Mouse (Mus musculus) small intestine, adult 2 months (tissue): ENCODE results near the gene Plscr3. TPM values are rescaled to one million over a fixed set of nuclear protein-coding genes. Genes with fewer than 3 reads are reported as not detected.
A peak's percentile ranks its signal among the peaks of the same experiment; 100 is the strongest.

ENCODE experiments used
- H3K27ac ChIP-seq: fragments of 200-500 bp; 2 replicates; pipeline ENCODE4 v1.5.1; 2012; ENCODE audit warnings: low read depth, low read length, control low read depth, inconsistent platforms; ENCODE audit not compliant: insufficient read depth
- H3K27me3 ChIP-seq: fragments of 200-500 bp; 2 replicates; pipeline ENCODE4 v1.6.1; 2012; ENCODE audit warnings: mild to moderate bottlenecking, moderate library complexity, low read length, inconsistent platforms; ENCODE audit not compliant: control insufficient read depth, insufficient read depth
- H3K36me3 ChIP-seq: fragments of 200-500 bp; 2 replicates; pipeline ENCODE4 v1.6.1; 2012; ENCODE audit warnings: mild to moderate bottlenecking, low read length, control low read depth, inconsistent platforms; ENCODE audit not compliant: control insufficient read depth, insufficient read depth
- H3K4me1 ChIP-seq: fragments of 200-500 bp; 2 replicates; pipeline ENCODE4 v1.6.1; 2012; ENCODE audit warnings: low read length, inconsistent platforms, mixed read lengths; ENCODE audit not compliant: control insufficient read depth, insufficient read depth, insufficient read length
- H3K4me3 ChIP-seq: fragments of 200-500 bp; 2 replicates; pipeline ENCODE4 v1.5.1; 2012; ENCODE audit warnings: low read depth, mild to moderate bottlenecking, control low read depth, inconsistent platforms, low read length, moderate library complexity
- CTCF ChIP-seq: fragments of 200-500 bp; IDR thresholded peaks from 2 replicates; pipeline ENCODE4 v1.5.1; 2012; ENCODE audit warnings: low read depth, mild to moderate bottlenecking, control low read depth, inconsistent platforms, low read length, moderate library complexity, mixed read lengths; ENCODE audit not compliant: insufficient replicate concordance, insufficient read length; ENCODE audit errors: extremely low read depth
- POLR2A ChIP-seq: fragments of 200-500 bp; IDR thresholded peaks from 2 replicates; pipeline ENCODE4 v1.6.1; 2012; ENCODE audit warnings: low read depth, mild to moderate bottlenecking, control low read depth, inconsistent platforms, low read length, moderate library complexity
- WGBS: fragments of 180-500 bp; shearing (Covaris S2); methylation state at CpG from one replicate; pipeline ENCODE4 v1.1.7; 2018; 5-methylcytosine and 5-hydroxymethylcytosine counted together
- polyA plus RNA-seq: library from polyadenylated mRNA; depleted of rRNA; stranded (reverse); fragments of >200 nt; gene quantifications from 2 replicates; pipeline ENCODE4 v1.2.3, GENCODE M21; 2012

Gene Plscr3
- polyA plus RNA-seq, 1 experiment: 29.3 TPM

DNA sequence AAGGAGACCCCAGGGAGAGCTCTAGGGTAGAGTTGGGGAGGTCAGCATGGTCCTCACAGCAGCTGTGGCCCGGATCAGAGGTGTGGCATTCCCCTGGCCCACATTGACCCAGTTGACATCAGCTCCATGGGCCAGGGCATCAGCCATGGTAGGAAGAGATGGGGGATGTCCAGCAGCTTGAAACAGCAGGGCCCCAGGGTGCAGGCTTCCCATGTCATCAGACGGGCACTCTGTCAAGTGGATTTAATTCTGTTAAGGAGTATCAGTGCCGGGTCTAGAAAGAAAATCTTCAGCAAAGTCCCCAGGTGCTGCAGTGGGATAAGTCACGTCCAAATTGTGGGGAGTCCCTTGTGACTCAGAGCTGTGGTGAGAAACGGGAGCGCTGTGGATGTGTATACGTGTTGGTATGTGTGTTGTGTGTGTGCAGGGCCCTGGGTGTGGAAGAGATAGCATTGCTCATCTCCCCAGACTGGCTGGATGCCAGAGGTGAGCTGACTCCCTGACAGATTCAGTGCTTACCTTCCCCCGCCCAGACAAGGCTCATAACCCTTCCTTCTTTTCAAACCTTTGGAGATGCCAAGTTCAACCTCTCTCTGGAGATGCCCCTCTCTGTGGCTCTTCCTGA is 37.5 kb downstream of the Plscr3 start:
- no peaks in the 10 kb centered on the region for H3K36me3 ChIP-seq
- TF ChIP-seq CTCF: no peak
- no peak for TF ChIP-seq POLR2A
- no peak overlapping the region for H3K4me3 ChIP-seq
- peaks cover 10% of the 10 kb centered on the region for H3K4me1 ChIP-seq
- H3K27ac ChIP-seq: 0 out of 2 replicates have a peak overlapping the region, but pooled peaks have one; percentile 25
- H3K27me3 ChIP-seq: no peaks in the 10 kb centered on the region
- WGBS: 80% methylated on average over 8 of the region's 8 CpGs

DNA sequence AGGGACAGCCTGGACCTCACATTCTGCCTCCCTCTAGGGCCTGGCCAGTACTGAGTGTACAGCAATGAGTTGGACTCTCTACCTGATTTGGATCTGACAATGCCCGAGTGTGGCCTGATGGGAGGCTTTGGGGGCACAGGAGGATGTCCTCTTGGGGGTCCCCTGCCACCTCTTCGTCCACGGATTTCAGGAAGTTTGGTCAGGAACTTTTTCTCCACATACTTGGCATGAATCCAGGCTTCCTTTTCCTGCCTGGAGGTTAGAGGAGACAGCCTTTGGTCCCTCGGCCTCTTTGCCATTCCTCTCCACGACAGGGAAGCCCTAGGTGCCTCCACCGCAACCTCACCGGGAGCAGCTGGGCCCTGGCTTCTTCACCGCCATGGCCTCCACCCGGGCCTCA is 38.1 kb downstream of the Plscr3 start:
- H3K27ac ChIP-seq: 0 out of 2 replicates have a peak overlapping the region, but pooled peaks have one; percentile 25
- no peaks in the 10 kb centered on the region for H3K27me3 ChIP-seq
- no peak overlapping the region for H3K4me3 ChIP-seq
- H3K36me3 ChIP-seq: no peaks in the 10 kb centered on the region
- peaks cover 10% of the 10 kb centered on the region for H3K4me1 ChIP-seq
- 48% methylated on average over 9 of the region's 9 CpGs for WGBS
- TF ChIP-seq POLR2A (no peak), CTCF (no peak)

DNA sequence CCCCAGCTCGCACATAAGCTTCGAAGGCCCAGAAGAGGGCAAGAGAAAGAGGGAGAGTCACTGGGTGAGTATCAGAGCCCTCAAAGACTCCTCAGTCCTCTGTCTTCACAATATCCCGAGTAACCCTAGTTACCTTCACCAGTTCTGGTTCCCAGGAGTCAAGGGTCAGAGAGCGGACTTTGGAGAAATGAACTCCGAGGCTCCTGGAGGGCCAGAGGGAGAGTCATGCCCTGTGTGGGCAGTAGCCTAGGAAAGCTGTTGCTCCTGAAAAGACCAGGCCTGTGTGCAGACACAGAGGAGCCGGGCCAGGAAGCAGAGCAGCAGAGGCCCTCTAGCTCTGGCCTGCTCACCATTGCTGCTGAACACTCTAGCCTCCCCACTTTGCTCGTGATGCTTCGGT is 38.5 kb downstream of the Plscr3 start:
- H3K36me3 ChIP-seq: no peaks in the 10 kb centered on the region
- H3K27me3 ChIP-seq: no peaks in the 10 kb centered on the region
- peaks cover 8% of the 10 kb centered on the region for H3K4me1 ChIP-seq
- no peak overlapping the region for H3K4me3 ChIP-seq
- WGBS: 78% methylated on average over 8 of the region's 8 CpGs
- no peak overlapping the region for H3K27ac ChIP-seq
- TF ChIP-seq POLR2A: no peak

DNA sequence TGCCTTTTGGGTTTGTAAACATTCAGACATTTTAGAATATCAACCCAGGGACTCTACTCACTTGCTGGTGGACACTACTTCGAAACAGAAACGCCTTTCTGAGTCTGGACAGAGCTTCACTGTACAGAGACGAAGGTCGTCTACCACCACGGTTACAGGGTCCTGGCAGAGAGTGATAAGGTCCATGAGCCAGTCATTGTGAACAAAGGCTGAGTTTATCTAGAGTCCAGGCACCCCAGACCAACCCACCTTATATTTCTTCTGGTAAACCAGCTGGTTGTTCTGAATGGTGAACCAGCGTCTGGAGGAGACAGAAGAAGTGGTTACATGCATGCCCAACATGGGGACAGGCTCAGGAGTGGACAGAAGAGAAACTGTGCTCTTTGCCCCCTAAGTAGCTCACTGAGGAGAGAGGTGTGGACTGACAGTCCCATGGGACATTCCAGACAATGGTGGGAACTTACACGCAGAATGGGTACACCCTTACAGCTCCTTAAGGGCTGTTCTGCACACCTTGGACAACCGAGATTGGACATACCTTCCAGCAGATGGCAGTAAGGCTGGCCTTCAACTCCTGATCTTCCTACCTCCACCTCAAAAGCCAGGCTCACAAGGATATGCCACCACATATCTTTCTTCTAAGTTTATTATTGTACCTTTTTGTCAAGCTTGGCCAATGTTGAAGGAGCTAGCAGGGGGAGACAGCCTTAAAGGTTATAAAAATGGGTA is 40.9 kb downstream of the Plscr3 start:
- TF ChIP-seq POLR2A (no peak), CTCF (peak; percentile 40; the same call in 1 of the 2 replicates)
- no peak overlapping the region for H3K27ac ChIP-seq
- no peaks in the 10 kb centered on the region for H3K4me1 ChIP-seq
- H3K27me3 ChIP-seq: no peaks in the 10 kb centered on the region
- 58% methylated on average over 8 of the region's 8 CpGs for WGBS
- no peak overlapping the region for H3K4me3 ChIP-seq
- H3K36me3 ChIP-seq: no peaks in the 10 kb centered on the region

DNA sequence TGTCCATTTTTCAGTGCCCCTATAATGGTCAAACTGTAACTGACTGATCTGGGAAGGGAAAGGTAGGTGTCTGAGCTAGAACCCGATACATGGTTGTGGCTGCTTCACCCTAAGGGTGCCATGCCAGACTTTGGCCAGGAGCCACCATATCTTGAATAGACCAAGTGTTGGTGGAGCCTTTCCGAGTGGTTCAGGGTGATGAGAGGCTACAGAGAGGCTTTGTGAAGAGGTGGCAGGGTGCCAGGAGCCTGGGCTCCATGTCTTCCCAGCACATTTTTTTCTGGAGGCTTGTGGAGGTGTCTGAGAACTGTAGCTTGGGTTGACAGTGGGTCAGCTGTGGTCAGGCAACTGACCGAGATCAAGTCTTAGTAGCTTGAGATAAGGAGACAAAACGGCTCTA is 45.3 kb downstream of the Plscr3 start:
- WGBS: 53% methylated on average over 4 of the region's 4 CpGs
- no peaks in the 10 kb centered on the region for H3K4me1 ChIP-seq
- H3K4me3 ChIP-seq: no peak overlapping the region
- TF ChIP-seq POLR2A: no peak
- no peak for TF ChIP-seq CTCF
- no peaks in the 10 kb centered on the region for H3K27me3 ChIP-seq
- no peaks in the 10 kb centered on the region for H3K36me3 ChIP-seq
- no peak overlapping the region for H3K27ac ChIP-seq

DNA sequence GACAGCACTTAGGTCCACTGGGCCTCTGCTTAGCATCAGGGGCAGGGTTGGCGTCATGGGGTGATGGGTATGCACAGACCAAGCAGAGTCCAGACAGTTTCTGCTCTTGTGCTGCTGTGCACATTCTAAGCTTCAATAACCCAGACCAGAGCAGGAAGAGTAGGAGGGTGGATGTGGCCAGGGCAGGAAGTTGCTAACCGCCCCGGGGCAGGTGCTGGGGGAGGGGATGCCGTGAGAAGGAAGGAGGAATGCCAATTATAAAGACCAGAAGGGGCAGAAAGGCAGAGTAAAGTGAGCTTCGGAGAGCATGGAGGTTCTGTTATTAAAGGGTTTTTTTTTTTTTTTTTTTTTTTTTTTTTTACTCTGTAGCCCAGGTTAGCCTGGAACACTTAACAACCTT is 48.5 kb downstream of the Plscr3 start:
- 0 out of 2 replicates have a peak overlapping the region, but pooled peaks have one; percentile 31 for H3K27ac ChIP-seq
- TF ChIP-seq POLR2A: no peak
- no peak for TF ChIP-seq CTCF
- no peaks in the 10 kb centered on the region for H3K4me1 ChIP-seq
- H3K27me3 ChIP-seq: no peaks in the 10 kb centered on the region
- peak overlapping the region; percentile 45 for H3K4me3 ChIP-seq
- no peaks in the 10 kb centered on the region for H3K36me3 ChIP-seq
- 70% methylated on average over 5 of the region's 5 CpGs for WGBS

DNA sequence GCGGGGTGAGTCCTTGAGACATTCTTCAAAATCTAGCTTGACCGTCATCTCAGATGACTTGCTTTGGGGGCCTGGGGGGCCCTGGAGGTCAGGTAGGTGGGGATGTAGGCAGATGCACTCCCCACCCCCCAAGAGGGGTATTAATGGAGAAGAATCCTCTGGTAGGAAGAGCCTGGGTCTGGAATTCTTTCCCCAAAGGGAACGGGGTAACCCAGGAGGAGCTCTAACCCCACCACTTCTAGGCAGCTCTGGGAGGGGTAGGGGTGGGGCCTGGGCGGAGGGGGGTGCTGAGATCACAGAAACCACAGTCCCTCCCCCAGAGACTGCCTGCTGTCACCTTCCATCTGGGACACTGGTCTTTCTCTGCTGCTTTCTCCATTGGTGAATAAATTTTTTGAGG is 49.1 kb downstream of the Plscr3 start, which contains the start of gene Acap1:
Gene Acap1 (minus strand): TSS at position 249 of the 400 bp plus-strand sequence.
- H3K4me1 ChIP-seq: peaks cover under 1% of the 10 kb centered on the region; the same call in 1 of the 2 replicates
- WGBS: 71% methylated on average over 4 of the region's 4 CpGs
- peak within 1 kb of the TSS; percentile 71; the same call in 1 of the 2 replicates for H3K27ac ChIP-seq
- no peak for TF ChIP-seq POLR2A
- TF ChIP-seq CTCF: no peak
- no peaks in the 10 kb centered on the region for H3K27me3 ChIP-seq
- H3K4me3 ChIP-seq: peak within 1 kb of the TSS; percentile 45
- no peaks in the 10 kb centered on the region for H3K36me3 ChIP-seq

DNA sequence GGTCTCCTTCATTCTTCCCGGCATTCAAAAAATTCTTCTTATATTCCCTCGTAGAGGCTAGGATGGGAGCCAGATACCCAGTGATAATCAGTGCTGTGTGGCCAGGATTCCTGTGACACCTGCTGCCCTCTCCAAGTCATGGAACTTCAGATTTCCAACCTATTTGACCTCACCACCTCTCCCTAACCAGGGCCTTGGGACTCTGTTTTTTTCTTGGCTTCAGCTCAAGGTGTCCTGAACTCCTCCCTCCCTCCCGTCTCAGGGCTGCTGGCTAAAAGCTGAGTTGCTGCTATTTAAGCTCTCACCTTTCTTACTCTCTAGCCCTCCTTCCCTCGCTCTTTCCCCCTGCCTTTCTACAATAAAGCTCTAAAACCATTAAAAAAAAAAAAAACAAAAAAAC is 53.7 kb downstream of the Plscr3 start:
- Histone ChIP-seq H3K4me3 (no peak overlapping the region), H3K27ac (no peak overlapping the region)

More for the DNA sequence above, 53.7 kb downstream of the Plscr3 start:
- no peak for TF ChIP-seq CTCF
- no peak for TF ChIP-seq POLR2A
- Histone ChIP-seq H3K4me1 (peaks cover 13% of the 10 kb centered on the region), H3K36me3 (peaks cover 10% of the 10 kb centered on the region; the same call in 1 of the 2 replicates), H3K27me3 (no peaks in the 10 kb centered on the region)
- 36% methylated on average over 4 of the region's 4 CpGs for WGBS
